Mouse (Mus musculus): ENCODE measurements at regions not wholly inside any gene's neighbourhood (a gene's known extent, or its start where the extent isn't known, plus 50 kb on each side); places are given as distances from the start of the nearest gene placed in this dataset.

- DNase-seq (ENCODE audit: low spot score in 2 of 2) = no peak
Observed at GRCm38 (mm10) chr9:87784872-87785271, 53.8 kb upstream of the Tbx18 start.

- no peak for DNase-seq (ENCODE audit: low spot score in 2 of 2)
Observed at GRCm38 (mm10) chr9:87811746-87812145, 80.7 kb upstream of the Tbx18 start.

DNA sequence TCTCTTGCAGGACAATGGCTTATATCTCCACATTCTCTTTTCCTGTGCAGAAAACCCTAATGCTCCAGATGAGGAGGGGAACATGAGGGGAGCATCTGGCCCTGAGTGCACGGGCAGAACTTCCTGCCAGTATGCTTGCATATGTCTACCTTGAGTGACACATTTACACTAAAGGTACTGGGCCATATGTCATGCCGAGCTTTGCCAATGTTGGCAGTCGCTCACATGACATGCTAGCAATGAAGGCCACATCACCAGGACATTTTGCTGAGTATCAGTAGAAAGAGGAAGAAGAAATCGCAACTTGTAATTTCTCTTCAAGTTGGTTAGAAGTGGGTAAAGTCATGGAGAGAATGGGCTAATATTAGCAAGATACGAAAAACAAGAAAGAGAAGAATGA is 91.2 kb upstream of the Tbx18 start:
- DNase-seq (ENCODE audit: low spot score in 2 of 2) = no peak

DNA sequence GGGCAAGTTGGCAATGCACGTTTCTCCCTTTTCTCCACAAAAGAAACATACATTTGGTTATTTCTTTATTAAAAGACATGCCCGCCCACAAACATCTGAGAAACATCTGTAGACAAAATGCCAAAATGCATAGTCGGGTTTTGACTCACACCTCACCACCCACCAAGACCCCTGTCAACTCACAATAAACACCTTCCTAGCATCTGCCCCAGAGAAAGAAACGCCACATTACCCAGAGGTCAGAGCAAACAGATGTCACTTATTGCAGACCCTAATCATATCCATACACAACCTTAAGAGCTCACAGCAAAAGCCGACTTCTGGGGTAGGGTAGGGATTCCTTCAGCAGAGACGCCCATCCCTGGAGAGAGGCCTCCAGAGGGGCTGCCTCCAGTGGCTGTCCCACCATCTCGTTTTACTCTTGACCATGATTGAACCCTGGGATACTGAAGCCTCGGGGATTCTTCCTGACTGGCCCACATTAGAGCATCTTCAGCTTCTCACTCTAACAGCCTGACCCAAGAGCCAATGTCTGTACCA is 93.7 kb upstream of the Tbx18 start:
- no peak for DNase-seq (ENCODE audit: low spot score in 2 of 2)

GRCm38 (mm10) chr9:87843898-87844297 is 112.8 kb upstream of the Tbx18 start:
- no peak for DNase-seq (ENCODE audit: low spot score in 2 of 2)

DNA sequence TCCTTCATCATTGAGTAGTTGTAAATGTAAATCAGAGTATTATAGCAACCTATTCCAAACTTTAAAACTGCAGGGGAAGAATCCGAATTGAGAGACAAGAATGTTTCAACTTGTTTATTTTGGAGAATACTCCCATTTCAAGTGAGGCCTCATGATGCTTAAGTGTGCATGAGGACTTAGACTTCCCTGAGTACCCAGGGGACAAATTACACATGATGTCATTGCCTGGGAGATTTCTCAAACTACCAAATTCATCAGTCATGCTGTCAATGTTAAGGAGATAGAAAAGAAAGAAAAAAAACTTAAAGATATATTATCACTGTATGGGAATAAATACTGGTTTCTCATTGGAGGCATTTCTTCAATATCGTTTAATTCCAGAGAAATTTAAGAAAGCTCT is 113.4 kb upstream of the Tbx18 start:
- DNase-seq (ENCODE audit: low spot score in 2 of 2) = no peak

- no peak for DNase-seq (ENCODE audit: low spot score in 2 of 2)
Observed at GRCm38 (mm10) chr9:87848882-87849281, 117.8 kb upstream of the Tbx18 start.

GRCm38 (mm10) chr9:87850133-87850532 is 119.1 kb upstream of the Tbx18 start:
- no peak for DNase-seq (ENCODE audit: low spot score in 2 of 2)

- no peak for DNase-seq (ENCODE audit: low spot score in 2 of 2)
Observed at GRCm38 (mm10) chr9:87861588-87861987, 130.5 kb upstream of the Tbx18 start.

- no peak for DNase-seq (ENCODE audit: low spot score in 2 of 2)
Observed at GRCm38 (mm10) chr9:87865236-87865635, 134.2 kb upstream of the Tbx18 start.

DNA sequence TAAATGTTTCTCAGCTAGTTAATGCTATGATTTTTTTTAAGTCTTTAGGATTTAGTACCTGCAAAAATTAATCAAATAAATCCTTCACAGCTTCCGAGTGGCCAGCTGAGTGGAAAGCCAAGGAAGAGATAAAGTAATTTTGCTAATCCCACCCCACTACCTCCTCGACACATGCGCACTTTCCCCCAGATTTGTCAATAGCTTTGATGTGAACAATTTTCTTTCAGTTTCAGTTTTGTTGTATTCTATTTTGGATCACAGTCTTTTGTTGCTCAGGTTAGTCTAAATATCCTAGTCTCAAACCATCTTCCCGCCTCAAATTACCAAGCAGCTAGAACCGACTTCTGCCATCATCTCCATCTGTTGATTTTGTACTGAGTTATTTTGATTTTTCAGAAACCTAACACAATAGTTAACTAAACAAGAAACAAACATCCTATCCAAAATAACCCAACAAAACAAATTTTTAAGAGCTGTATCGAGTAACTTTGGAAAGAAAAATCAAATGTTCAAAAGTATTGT is 141.4 kb upstream of the Tbx18 start:
- no peak for DNase-seq (ENCODE audit: low spot score in 2 of 2)

GRCm38 (mm10) chr9:87882587-87882986 is 151.5 kb upstream of the Tbx18 start:
- no peak for DNase-seq (ENCODE audit: low spot score in 2 of 2)

DNA sequence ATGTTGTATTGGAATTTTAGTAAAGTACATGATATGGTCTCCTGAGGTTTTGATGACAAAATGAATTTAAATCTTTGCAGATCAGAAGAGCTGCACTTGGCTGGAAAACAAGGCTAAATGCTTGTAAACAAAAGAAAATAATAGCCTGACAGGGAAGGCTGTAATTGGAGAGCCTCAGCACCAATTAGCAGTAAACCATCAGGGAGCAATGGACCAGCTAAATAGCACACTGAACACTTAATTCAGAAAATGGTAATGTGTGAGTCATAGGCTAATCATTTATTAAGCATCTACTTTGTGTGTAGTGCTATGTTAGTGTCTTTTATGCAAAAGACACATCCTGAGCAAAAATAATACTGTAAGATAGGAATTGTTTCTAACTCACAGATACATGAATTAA is 152.0 kb upstream of the Tbx18 start:
- no peak for DNase-seq (ENCODE audit: low spot score in 2 of 2)

- DNase-seq (ENCODE audit: low spot score in 2 of 2) = no peak
Observed at GRCm38 (mm10) chr9:87894051-87894450, 163.0 kb upstream of the Tbx18 start.

- DNase-seq (ENCODE audit: low spot score in 2 of 2) = no peak
Observed at GRCm38 (mm10) chr9:87894596-87894995, 163.5 kb upstream of the Tbx18 start.

DNA sequence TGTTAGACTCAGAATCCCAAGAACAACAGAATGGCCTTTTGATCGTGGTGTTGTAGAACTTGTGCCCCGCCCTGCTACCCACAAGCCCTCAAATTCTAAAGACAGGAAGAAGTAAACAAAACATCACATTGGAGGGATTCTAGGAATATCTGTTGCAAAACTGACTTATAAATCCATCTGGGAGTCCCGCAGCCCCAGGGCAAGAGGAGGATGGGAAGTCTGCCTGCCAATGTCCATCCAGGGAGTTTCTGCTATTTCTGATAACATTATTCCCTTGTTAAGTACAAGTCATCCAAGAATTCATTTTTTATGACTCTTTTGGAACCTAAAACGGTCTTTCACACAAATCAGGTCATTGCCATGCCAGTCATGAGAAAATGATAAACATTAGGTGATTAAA is 164.5 kb upstream of the Tbx18 start:
- DNase-seq (ENCODE audit: low spot score in 2 of 2) = no peak

DNA sequence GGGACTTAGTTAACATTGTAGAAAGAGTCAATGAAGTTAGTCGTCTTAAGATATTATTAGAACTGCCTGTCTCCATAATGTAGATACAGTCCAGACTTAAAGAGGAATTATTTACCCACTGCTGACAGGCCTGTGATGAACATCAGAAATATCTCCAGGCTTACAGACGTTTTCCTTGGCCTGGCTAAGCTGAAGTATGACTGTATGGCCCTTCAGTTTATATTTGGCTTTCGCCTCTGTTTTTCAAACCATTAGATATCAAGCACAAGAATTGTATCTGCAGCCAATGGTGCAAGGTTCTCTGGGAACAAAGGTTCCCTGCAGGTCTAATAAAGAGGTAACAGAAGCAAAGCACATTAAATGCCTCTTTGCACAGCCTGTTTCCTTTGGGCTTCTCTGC is 166.3 kb upstream of the Tbx18 start:
- DNase-seq (ENCODE audit: low spot score in 2 of 2) = no peak

- DNase-seq (ENCODE audit: low spot score in 2 of 2) = no peak
Observed at GRCm38 (mm10) chr9:87899368-87899767, 168.3 kb upstream of the Tbx18 start.

- no peak for DNase-seq (ENCODE audit: low spot score in 2 of 2)
Observed at GRCm38 (mm10) chr9:87899800-87900199, 168.7 kb upstream of the Tbx18 start.

GRCm38 (mm10) chr9:87921291-87921690 is 190.2 kb upstream of the Tbx18 start:
- no peak for DNase-seq (ENCODE audit: low spot score in 2 of 2)

- no peak for DNase-seq (ENCODE audit: low spot score in 2 of 2)
Observed at GRCm38 (mm10) chr9:87925151-87925550, 194.1 kb upstream of the Tbx18 start.

DNA sequence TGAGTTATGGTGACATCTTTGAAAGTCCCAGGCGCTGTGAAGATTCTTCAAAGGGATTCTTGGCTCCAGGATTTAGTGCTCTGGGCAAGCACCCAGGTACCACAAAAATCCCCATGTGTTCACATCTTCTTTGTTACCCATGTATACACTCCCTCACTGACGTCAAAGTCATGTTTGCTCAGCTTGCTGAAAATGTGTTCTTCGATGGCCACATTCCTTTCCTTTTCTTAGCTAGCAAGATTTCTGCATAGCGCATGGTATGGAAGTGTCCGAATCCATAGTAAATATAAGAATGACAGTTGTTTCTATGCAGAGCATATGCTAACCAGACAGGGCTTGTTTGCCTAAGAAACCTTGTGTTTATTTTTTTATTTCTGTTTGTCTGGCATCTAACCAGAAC is 202.2 kb upstream of the Tbx18 start:
- DNase-seq (ENCODE audit: low spot score in 2 of 2) = no peak

GRCm38 (mm10) chr9:87952426-87952825 is 221.4 kb upstream of the Tbx18 start:
- no peak for DNase-seq (ENCODE audit: low spot score in 2 of 2)

GRCm38 (mm10) chr9:87954941-87955340 is 223.9 kb upstream of the Tbx18 start:
- no peak for DNase-seq (ENCODE audit: low spot score in 2 of 2)
